Mouse (Mus musculus) liver (tissue): ENCODE results near the gene Slc24a3.

ENCODE experiments used
- DNase-seq: peaks from one replicate; pipeline ENCODE4 v3.0.0-alpha.2; 2020; ENCODE audit warnings: mixed read lengths

Slc24a3 gene

DNA sequence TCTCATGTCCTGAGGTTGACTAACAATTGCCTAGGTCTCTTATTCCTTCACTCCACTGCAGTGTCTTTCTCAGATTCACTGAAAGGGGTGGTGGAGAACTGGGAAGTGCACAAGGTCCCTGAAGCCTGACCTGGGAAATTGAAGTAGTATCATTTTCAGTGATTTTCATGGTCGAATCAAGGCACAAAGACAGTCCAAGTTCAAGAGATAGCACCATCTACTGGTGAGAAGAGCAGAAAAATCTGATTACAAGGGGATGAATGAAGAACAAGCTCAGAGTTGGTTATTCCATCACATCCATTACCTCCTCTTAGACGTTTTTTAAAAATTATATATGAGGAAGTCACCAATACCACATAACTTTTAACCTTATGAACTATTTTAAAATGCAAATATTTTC, 123.9 kb downstream of the Slc24a3 start:
- DNase-seq: no peak

DNA sequence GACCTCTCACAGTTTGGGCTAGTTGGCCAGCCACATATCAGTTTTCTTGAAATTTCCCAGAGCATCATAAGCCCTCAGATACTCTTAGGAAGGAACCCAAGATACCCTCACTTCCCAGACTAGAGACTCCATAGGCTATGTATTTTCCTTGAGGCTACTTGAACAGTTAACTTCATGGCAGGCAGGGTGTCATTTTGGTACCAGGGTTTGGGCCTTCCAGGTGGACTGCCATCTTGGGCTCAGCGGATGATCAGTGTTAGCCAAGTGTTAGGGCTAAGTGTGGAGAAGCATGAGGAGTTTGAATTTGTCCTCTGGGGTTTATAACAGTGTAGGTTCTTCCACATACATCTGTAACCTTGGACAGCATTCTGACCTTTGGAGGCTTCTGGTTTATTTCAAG, 124.6 kb downstream of the Slc24a3 start:
- DNase-seq: no peak

DNA sequence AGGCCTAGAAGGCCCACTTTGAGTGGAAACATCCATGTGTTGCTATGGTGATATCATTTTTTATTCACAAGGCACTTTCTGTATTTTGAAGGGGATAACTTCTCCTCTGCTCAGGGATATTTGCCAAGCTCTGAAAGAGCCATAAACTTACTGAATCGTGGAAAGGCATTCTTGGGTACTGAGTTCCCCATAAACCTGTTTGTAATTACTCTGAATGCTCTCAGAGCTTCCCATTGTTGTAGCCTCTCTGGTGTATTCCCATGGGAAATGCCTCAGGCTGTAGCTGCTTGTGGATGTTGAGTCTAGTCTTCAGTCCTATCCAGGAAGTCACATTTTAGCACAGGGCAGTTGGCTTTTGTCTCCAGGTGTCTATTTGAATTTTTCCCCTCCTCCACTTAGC, 125.3 kb downstream of the Slc24a3 start:
- no peak for DNase-seq

DNA sequence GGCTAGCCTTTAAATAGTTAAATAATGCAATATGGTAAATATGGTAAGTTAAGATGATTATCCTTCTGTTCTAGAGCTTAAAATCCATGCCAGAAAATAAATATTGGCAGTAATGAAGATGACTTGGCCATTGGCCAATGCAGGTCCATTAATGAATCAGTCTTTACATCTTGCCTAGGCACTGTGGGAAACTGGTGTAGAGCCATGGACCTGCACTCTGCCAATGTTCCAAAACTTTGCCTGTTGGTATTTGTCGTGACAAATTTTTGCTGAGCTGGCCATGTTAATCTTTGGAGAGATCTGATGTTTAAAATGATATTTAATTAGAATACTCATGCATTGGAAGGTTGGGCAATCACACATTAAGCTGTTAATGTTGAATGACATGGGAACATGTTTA, 129.4 kb downstream of the Slc24a3 start:
- no peak for DNase-seq

DNA sequence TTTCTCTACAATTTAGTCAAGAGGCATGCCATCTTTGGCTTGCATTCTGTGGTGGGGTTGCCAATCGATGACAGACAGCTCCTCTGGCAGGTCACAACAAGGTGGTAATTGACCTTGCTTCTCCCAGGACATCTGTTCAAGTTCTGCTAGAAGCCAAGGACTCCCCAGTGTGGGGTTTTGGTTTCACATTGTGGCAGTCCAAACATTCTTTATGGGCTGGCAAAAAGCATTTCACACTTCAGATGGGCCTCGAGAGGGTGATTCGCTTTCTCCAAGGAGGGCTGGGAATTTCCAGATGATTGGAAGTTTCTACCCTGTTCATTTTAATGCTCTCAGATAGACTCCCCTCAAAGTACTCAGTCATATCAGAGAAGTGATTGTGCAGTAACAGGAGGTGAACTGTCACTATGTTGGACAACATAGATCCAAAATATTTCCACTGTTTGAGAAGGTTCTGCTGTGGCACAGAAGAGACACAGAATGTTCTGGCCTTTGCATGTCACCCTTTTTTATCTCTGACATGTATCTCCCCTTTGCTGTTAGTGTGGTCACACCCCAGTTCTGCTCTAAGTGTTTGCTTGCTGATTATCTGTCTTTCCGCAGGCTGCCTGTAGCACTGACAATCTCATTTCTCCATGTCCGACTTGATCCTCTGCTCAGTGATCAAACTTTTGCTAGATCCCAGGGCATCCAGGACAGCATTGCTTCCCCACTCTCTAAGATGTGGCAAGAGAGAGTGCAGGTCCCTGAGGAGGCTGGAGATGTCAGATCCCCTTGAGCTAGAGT, 132.6 kb downstream of the Slc24a3 start:
- DNase-seq: no peak

DNA sequence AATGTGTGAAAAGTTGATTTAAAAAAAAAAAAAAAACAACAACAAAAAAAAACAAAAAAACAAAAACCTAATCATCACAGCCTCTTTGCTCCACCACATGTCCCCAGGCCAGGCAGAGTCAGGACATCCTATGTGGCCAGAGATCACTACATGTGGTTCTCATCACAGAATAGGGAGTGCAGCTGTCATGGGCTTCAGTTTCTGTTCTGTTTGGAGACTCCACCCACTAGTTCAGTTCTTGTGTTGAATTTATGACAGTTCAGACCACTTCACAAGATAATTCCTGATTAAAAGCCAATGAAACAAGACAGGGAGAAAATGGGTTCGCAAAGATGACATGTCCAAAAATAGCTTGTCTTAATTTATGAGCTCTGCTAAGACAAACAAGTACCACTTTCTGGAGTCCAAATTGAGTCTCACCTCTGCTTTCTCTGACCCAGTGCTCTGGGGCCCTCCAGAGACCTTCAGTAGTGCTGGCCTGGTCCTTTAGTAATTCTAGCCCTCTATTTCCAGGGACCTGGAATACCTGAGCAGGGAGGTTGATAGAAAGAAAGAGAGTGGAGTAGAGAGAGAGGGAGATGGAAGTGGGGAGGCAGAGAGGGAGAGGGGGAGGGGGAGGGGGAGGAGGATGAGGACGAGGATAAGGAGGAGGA, 139.8 kb downstream of the Slc24a3 start:
- DNase-seq: no peak

DNA sequence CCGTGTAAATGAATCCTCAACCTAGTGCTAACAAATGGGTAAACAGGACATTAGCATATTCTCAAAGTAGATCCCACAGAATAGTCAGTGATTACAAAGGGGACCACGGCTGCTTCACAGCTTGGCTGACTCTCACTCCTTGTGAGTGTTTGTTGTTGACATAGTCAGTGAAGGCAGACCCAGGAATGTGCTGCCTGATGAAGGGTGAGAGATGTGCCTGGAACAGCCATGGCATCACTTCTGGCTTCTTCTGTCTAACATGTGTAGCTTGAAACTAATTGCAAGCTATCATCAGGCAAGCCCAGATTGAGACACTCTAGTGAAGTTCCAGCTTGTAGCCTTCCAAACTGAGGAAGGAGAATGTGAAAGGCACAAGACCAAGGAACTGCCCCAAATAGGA, 151.4 kb downstream of the Slc24a3 start:
- DNase-seq: no peak

DNA sequence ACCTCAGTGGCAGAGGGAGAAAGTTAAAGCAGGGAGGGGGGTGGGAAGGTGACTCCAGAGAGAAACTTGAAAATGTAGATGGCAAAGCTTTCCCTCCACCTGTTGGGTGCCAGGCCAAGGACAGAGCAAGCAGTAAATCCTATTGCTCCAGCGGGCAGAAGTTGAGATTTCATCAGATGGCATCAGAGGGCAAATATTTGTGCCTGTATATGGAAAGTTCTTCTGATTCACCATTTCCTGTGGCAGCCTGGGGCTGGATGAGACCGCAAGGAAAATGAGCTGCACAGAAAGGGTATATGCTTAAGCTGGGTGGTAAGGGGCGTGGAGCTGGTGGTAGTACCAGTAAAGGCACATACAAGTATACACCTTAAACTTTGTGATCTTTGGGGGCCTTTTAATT, 153.7 kb downstream of the Slc24a3 start:
- DNase-seq: no peak

DNA sequence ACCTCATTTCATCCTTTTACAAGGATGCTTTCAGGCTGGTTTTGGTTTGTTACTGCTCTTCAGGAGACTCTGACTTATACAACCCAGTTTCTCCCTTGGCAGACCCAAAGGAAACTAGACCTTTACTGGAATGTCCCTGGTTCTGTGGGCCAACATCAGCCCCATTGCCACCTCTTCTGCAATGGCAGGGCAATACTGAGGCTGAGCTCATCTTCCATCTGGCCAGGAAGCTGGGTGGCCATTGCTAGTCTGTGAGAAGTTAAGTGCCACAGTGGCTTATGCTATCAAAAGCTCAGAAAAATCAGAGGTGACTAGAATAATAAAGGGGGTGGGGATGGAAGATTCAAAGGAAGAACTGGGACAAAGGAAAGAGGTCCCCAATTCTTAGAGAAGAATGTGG, 154.2 kb downstream of the Slc24a3 start:
- no peak for DNase-seq

DNA sequence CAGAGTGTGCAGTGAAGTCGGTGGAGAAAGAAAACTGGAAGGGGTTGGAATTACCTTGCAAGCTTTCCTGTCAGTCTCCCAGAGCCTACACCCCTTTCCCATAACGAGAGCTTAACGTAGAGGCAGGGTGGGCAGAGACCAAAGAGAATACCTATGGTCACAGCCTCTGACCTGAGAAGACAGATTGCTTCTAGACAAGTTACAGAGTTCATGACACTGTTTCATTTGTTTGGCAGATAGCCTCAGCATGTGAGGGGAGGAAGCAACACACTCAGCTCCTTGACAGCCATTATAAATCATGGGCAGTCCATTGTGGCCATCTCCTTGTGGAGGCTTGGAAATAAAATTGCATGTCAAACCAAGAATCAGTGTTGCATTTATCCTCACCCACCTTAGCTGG, 156.9 kb downstream of the Slc24a3 start:
- DNase-seq: no peak

DNA sequence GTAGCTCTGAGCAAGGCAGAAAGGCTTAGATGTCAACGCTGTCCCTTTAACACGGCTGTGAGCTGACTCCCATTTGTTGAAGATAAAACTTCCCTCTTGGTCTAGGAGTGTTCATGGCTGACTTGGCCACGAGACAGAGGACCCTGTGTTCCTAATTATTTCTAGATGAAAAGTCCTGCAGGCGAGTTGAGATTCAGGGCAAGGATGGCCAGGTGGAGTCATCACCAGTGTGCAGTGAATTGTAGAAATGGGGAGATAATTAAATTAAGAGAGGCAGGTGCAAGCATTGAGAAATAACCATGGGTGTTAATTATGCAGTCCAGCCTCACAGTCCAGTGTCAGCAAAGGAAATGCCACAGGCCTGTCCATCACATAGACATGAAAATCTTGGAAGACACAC, 158.3 kb downstream of the Slc24a3 start:
- DNase-seq: no peak

DNA sequence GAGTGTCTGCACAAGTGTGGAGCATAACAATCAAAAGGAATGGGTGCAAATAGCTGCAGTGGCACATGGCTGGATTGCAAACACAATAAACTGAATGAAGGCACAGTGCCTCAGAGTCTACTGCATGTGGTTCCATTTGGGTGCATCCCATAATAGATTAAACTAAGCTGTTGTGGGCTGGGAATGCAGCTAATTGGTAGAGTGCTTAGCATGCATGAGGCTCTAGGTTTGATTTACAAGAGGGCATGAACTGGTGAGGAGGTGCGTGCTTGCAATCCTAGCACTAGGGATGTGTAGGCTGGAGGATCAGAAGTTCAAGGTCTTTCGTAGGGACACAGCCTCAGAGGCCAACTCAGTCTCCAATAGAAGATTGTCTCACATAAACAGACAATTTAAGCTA, 159.0 kb downstream of the Slc24a3 start:
- no peak for DNase-seq

DNA sequence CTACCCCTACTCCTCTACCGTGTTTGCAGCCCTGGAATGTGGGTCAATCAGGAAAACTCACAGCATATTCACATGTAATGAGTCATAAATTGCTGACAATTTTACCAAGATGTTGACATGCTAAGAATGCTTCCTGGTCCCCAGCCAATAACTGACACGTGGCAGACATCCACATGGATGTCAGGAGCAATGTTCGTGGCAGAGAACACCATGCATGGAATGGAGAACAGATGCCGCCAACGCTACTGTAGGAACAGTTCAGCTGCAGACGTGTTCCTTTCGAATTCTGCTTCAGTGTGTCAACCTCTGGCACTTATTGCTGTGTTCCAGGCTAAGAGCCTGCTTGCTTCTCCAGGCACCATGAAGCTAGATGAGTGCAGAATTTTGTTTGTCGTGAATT, 162.2 kb downstream of the Slc24a3 start:
- DNase-seq: no peak

DNA sequence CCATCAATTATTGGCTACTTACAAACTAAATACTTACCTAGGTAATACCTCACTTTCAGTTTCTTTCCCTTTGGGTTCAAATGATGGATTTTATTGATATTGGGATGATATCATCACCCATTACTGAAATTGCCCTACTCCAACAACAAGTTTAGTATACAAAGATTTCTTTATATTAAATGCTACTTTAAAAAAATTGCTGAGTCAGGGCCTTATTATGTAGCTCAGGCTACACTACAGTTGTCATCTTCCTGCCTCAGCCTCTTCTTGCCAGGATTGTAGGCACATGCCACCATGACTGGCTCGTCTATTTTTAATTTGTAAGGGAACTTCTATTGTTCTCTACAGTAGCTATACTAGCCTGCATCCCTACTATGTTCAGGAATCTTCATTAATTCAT, 164.0 kb downstream of the Slc24a3 start:
- DNase-seq: no peak

DNA sequence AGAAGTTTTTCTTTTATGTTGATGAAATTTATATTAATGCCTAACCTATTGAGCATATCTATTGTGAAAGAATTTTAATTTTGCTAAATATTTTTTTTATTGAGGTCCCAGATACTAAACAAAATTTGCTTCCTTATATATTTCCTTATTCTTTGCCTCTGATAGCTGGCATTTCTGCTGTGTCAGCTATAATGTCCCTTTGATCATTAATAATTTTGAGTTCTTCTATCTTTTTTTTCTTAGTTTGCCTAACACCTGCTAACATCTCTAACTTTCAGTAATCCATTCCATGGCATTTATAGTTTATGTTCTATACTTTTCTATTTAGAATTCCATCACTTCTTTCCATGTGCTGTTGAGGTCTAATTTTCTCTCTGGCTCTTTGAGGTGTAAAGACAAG, 165.9 kb downstream of the Slc24a3 start:
- no peak for DNase-seq

DNA sequence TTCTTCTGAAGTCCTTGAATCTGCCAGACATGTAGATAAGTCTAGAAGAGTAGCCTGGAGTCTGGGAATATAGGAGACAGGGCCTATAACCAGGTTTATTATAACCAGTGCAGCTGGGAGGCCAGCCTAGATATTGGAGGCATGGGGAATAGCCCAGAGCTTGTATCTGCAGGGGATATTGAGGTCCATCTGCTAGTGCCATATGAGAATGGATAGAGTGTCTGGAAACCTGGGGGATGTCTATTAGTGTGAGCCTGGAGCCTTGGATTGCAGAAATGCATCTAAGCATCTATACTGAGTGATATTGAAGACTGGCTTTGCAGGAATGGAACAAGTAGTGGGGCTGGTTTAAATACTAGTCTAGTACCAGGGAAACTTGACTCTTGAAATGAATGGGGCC, 168.9 kb downstream of the Slc24a3 start:
- DNase-seq: no peak

DNA sequence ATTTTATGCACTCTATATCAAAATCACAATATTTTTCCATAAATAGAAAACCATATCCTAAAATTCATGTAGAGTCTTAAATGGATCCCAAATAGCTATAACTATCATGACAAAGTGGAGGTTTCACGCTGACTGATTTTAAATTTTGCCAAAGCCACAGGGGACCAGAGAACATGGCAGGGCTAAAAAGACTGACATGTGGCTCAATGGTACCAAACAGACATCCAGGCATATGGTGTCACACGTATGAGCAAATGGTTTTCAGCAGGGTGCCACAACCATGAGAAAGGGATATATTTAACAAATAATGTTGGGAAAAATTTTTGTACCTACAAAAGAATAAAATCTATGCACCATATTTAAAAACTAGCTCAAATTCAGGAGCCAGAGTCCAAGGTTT, 173.3 kb downstream of the Slc24a3 start:
- DNase-seq: no peak

DNA sequence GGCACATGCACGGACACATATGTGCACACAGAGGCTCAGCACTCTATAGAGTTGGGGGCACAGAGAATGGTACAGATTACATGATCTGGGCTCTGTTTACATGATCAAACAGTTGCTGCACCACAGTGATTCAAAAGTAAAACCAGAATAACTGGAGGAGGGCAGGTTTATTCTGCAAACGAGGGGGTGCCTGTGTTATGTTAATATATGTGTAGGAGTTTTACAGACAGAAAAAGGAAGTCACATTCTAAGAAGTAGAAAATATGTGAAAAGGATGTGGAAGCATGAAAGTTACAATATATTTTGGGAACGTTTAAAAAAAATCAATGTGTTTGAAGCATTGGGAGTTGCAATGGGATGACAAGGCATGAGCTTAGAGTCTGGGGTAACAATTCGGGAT, 175.4 kb downstream of the Slc24a3 start:
- no peak for DNase-seq

DNA sequence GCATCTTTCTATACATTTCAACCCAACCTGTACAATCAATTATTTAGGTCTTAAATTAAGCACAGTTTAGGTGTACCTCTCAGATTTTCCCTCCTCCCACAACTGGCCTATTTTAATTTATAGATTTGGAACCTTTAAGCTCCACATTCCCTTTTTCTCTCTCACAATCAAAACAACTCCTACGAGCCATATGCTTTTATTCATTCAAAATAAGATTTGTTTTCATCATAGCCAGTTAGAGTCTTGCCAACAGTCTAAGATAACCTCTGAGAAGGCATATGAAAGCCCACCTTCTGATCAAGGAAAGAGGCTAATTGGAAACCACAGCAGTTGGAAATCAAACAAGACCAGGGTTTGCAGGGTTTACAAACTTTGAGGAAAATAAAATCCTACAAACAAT, 177.0 kb downstream of the Slc24a3 start:
- DNase-seq: no peak

DNA sequence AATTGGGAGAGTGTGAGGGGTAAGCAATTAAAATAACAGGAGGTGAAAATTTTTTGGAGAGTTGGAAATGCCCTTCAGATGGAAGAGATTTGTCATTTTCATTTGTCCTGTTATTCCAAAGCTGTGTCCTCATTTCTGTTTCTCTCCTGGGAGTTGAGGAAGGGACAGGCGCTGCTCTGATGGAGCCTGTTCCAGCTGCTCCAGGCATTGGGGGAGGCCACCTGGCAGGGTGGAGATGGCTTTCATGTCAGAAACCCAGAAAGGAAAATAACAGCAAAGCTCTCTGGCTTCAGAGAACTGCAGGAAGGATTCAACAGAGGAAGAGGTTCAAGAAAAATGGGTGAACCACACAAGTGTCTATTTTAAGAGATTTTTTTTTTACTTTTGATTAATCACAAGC, 186.2 kb downstream of the Slc24a3 start:
- no peak for DNase-seq

DNA sequence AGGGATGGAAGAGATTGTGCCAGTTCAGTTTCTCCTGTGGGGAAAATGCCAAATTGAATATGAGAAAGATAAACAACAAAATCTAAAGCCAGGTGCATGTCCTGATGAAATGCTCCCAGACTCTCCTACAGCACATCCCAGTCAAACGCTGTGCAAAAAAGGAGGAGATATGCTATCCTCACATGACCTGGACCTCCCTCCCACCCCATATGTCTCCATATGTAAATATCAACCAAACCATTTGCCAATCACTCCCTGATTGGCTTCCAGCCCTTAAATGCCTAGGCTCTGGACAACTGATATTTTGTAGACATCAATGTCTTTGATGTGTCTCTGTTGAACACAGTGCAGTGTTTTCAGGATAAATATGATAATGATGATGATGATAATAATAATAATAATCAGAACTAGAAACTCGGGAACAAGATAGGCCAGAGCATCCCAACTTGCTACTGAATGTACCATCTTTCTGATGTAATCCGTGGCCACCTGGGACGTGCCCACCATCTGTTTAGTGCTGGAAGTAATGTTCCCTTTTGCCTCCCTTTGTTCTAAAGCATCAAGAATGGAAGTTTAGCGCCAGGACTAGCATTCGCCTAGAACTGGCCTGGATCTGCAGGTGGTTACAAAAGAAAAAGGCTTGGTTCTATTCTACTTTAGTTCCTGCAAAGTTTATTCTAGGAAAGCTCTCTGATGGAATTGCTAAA, 190.8 kb downstream of the Slc24a3 start:
- no peak for DNase-seq

DNA sequence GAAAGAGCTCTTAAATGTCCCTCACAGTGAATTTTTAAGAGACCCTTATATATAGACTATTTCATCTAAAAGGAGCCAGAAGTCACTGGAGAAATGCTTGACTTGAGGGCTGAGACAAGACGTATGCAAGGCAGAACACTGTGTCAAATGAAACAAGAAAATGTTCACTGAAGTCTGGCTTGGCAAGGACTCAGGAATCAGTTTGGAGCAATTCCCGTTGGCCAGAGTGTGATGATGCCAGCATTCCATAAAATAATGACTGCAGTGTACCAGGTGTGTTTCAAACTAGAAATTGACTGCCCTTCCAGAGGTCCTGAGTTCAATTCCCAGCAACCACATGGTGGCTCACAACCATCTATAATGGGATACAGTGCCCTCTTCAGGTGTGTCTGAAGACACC, 196.1 kb downstream of the Slc24a3 start:
- DNase-seq: no peak

DNA sequence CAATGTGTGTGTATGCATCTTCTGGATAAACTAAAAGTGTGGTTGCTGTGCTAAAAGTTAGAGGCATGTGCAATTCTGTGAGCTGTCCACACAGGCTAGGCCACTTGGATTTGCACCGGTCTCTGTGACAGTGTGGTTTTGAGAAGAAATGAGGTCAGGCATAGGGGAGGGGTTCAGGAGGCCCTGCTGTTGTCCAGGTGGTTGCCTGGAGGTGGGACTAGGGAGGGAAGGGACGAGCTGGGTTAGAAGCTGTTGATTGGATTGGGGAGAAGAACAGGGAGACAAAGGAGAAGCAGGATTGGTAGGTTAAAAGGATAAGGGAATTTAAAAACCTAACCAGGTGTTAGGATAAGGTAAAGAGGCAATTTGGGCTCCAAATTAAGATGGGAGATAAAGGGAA, 201.1 kb downstream of the Slc24a3 start:
- no peak for DNase-seq

DNA sequence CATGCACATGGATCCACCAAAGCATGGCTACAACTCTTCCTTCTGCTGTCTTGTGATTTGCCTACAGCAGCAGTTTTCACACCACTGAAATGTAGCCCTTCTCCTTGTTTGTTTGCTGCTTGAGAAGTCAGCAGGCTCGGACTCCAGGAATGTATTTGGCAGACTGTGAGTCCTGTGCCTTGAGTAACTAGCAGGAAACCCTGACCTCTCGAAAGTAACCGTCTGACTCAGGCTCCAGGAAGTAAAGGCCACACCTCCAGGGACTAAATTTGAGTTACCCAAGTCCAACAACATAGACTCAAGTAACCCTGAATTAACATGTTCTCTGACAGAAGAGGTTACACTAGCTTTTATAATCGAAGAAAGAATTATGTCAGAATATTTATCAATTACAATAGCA, 203.2 kb downstream of the Slc24a3 start:
- no peak for DNase-seq
